Mouse (Mus musculus) embryo, embryonic 9.5 days (tissue): ENCODE data around the gene Racgap1.

Source experiments
- DNase-seq: peaks from one replicate; pipeline ENCODE4 v3.0.0-alpha.2; 2017; ENCODE audit errors: extremely low spot score

Racgap1 gene

GRCm38 (mm10) chr15:99618595-99618994 lies 32.9 kb downstream of the Racgap1 start:
- no peak for DNase-seq

DNA sequence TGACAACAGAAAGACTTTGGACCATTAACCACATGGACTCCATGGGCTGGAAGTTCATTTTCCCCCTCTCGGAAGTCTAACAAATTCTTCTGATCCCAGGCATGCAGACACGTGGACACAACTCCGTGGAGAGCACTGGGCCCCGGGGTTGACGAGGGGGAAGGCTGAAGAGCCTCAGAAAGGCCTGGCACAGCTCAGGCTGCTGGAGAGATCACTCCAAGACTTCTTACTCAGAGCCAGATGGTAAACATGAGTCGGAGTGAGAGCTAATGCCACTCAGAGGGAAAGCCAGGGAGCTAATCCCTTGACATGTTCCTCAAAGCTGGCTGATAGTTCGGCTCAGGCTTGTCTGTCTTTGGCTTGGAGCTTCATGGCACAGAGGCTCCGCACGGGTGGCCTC lies 36.2 kb downstream of the Racgap1 start:
- no peak for DNase-seq

DNA sequence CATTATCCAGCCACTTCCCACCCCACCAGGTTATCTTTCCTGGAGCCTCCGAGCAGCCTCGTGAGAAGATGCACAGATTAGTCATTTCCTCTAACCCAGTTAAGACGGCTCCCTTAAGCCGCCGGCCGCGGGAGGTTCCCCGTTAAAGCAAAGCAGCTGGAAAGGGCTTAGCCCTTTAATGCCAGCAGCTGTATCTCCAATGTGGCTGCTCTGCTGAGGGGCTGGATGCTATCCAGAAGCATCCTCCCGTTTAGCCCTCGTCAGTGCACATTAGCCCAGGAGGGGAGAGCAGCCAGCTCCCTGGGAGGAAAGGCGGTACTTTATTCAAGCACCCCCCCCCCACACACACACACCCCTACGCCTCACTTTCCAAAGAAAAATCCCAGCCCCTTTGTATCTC lies 36.7 kb downstream of the Racgap1 start:
- no peak for DNase-seq

- DNase-seq: no peak
Measured at GRCm38 (mm10) chr15:99614273-99614672, 37.2 kb downstream of the Racgap1 start.

DNA sequence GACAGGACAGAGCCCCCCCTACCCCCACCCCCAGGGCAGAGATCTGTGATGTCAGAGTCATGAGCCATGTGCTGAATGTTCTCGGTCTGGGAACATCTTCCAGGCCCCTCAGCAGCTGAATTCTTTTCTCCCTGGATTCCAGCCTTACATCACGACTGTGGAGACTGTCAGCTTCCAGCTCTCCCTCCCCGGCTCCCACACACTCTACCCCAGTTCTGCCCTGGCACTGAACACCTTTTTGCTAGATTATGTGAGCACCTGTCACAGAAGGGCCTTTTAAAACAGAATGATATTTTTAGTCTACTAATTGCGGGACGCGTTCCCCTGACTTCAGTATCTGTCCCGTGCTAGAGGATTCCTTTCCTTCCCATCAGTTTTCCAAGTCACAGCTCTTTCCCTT lies 39.9 kb downstream of the Racgap1 start:
- no peak for DNase-seq

DNA sequence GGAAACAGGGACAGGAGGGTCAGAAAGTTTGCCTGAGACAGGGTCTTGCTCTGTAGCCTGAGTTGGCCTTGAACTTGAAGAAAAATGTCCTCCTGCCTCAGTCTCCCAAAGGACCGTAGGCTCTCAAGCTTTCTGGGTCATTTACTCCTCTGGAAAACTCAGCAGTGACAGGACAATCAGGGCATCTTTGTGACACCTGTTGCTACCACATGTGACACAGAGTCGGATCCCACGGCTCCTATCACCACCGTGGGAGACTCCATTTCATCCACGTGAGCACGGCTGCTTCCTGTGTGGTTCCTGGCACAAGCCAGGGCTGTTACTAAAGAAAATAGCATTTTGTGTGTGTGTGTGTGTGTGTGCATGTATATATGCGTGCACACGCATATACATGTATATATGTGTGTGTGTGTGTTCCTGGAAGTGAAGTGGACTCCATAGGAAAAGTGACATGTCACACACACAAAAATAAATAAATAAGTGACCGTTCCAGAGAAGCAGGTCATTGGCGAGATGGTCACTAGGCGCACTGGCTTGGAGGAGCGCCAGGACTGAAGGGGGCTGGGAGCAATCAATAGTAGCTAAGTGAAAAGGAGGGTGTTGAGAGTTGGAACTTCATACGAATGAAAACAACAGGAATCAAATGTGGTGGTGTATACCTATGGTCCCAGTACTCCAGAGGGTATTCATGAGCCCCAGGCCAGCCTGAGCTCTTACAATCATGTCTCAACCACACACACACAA lies 42.9 kb downstream of the Racgap1 start:
- no peak for DNase-seq

GRCm38 (mm10) chr15:99607388-99608113 lies 43.9 kb downstream of the Racgap1 start:
- DNase-seq: peak; percentile 51

- DNase-seq: no peak
Measured at GRCm38 (mm10) chr15:99606515-99606914, 44.9 kb downstream of the Racgap1 start.

DNA sequence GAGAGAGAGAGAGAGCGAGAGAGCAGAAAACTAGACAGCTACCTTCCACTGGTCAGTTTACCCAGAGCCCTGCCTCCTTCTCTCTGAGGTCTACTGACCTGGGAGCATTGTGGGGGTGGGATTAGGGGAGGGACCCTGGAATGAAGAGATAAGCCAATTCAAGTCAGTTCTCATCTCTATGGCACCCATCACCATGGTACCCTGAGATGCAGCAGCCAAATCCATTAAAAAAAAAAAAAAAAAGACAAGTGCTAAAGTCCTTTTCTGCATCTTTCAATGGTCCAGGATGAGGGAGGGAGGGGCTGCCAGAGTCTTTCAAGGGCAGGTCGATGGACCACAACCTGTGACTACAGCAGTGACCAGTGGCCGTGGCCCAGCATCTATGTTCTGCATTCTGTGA lies 45.9 kb downstream of the Racgap1 start:
- DNase-seq: no peak

DNA sequence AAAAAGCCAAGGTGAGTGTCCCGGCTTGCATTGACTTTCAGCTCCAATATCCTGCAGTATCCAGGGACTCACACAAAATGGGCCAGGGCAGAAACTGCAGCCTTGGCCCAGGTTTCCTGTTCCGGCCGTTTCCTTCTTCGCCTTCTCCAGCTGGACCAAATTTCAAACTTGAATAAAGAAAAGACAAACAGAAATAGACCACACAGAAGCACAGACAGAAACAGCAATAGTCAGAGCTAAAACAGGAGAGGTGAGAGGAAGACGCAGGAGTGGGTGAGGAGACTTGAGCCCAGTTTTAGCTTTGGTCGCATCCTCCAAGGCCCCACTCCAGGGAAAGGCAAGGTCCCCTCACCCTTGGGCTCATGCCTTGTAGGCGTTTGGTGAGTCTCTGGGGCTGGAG lies 48.2 kb downstream of the Racgap1 start:
- no peak for DNase-seq

- no peak for DNase-seq
Measured at GRCm38 (mm10) chr15:99602206-99602820, 49.1 kb downstream of the Racgap1 start.

- DNase-seq: no peak
Measured at GRCm38 (mm10) chr15:99601823-99602120, 49.7 kb downstream of the Racgap1 start.

DNA sequence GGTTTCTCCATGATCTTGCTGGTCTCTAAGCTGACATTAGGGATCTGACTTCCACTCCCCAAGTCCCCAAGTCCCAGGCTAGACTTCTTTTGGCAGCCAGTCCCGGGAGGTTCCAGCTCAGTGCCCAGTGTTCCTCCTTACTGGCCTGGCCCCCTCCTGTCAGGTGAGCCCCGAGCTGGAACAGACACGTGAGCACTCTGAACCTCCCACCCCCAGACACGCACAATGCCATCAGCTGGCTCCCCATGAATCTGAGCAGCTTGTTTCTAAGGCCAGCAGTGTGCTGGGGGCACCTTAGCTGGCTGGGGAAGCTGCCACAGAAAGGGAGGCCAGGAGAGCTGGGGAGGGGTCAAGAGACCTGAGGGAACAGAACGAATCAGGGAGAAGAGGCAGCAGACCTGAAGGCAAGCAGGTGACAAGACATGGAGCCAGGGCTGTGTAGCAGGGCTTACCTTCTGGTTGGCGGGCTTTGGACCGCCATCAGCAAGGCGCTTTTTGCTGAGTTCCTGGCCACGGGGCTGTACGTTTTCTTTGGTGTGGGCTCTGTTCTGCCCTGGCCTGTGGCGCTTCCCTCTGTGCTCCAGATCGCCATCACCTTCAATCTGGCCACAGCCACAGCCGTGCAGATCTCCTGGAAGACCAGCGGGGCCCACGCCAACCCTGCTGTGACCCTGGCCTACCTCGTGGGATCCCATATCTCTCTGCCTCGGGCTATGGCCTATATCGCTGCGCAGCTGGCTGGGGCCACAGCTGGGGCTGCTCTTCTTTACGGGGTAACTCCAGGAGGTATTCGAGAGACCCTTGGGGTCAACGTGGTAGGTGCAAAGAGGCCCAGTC lies 50.3 kb downstream of the Racgap1 start, which contains the start of gene Aqp6:
Gene Aqp6, plus strand, starts transcription at position 415 of the 837 bp plus-strand sequence.
- no peak for DNase-seq

DNA sequence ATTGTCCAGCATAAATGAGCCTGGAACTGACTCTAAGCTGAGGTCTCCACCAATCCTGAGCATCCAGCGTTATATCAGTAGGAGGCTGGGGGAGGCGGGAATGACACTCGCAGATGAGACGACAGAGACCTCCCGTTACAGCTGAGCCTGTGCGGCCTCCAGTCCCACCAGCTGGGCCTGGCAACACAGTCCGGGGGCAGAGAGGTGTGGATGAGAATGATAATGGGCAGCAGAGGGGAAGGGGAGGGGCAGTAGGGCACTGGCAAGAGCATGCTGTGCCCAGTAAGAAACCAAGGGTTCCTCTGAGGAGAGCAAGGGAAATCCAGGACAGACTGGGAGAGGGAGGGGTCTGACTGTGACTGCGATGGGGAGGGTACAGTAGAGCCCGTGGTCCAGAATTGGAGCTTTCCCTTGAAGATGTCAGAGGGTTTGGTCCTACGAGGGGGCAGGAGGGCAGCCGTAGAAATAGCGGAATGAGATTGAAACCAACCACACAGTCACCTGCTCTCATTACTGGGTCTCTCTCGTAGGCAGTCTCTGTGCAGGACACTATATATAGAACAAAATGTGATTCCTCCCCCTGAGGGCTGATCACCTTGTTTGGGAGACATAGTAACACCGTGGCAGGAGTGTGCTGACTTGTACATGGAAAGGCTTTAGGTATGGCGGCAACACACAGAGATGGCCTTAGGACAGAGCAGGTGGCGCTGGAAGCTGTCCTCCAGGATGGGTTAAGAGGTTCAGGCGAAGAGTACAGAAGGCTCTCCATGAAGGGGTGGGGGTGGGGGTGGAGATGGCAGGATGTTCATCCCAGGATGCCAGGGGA lies 52.0 kb downstream of the Racgap1 start:
- DNase-seq: no peak

DNA sequence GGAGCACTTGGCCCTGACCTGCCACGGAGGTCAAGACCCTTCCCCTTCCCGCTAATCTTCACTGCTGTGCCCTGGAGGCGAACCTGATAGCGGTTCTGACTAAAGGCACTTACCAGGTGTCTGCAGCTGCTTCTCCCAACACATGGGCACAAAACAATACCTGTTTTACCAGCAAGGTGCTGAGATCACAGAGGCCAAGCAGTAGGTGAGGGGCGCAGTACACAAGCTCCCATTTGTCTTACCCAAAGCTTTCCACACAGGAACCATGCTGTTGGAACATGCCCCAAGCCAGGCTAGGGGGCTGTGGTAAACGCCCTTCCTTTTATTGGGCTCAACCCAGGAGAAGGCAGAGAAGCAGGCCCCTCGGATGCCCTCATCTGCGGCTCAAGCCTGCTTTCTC lies 53.9 kb downstream of the Racgap1 start:
- no peak for DNase-seq

DNA sequence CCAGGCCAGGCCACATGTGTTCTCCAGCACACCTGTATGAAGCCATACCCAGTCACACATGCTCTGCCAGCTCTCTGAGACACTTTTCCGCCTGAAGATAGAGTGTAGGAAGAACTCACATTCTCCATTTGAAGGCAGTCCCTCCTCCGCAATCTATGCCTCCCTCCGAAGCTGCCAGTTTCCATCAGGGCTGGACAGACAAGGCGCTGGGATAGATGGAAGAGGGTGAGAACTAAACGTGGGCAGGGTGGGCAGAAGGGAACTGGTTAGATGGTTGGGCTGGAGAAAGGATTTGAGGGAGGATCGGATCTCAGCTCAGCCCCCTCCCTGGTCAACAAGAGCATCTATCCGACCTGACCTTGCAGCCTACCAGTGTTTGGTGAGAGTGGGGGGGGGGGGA lies 54.6 kb downstream of the Racgap1 start:
- no peak for DNase-seq

DNA sequence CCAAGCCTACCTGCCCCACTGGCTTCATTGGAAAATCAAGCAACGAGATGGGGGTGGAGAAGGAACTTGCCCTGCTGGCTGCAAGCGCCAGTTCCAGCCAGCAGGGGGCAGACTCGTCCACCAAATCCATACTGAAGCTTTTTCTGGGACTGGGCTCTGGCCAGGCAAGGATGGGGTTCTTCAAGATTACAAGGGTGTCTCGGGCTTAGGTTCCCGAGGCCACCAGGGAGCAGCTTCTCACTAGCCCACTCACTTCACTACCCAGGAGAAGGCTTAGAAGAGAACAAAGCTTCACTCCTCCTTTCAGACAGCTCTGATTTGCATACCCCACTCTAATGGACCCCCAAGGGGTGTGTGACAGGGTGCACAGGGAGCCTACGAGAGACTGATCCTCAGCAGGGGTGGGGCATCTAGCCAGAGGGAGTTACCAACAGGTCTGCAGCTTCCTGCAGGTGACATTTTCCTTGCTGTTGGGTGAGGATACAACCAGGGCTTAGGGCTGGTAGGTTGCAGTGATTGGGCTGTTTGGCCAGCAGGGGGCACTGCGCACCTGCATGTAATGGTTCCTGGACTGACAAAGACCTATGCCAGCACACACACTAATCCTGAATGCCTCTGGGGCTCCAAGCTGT lies 55.3 kb downstream of the Racgap1 start:
- DNase-seq: peak; percentile 85

- DNase-seq: no peak
Measured at GRCm38 (mm10) chr15:99594951-99595350, 56.5 kb downstream of the Racgap1 start.

DNA sequence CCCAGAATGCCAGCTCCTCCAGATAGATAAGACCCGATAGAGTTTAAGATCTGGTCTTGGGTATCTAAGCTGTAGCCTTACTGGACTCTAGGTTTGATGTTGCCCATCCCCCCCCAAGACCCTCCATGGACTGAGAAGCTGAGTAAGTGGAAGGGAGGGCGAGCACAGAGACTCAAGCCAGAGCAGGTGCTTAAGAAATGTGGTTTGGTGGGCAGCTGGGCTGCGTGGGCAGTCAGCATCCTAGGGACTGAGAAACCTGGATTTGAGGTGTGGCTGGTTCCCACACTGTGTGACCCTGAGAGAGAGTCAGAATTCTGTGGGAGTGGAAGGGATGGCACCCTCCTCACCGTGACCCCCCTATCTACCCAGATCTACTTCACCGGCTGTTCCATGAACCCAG lies 58.6 kb downstream of the Racgap1 start:
- no peak for DNase-seq

DNA sequence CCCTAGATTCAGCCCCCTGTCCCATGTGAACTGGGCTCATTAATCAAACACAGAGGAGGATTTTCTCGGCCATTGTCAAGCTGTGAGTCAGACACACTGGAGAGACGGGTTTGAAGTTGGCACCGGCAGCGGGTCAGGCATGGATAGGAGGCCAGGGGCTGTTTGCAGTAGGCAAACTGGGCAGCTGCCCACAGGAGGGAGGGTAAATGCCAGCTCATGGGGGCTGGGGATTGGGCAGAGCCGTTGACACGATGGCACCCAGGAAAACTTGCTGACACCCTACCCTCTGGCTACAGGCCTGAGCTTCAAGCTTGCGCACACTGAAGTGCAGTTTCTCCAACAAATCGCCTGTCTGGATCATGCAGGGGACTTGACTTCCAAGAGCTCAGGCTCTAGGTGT lies 59.3 kb downstream of the Racgap1 start:
- DNase-seq: no peak
